Mouse (Mus musculus) bone marrow macrophage, adult 2 months (primary cell): Measurements from ENCODE around the gene Defb26.

ENCODE experiments used
- CTCF ChIP-seq: IDR thresholded peaks from 2 replicates; pipeline ENCODE4 v1.5.1; 2012; ENCODE audit warnings: low read depth, mild to moderate bottlenecking, low read length, moderate library complexity
- POLR2A ChIP-seq: IDR thresholded peaks from 2 replicates; pipeline ENCODE4 v1.6.1; 2012; ENCODE audit warnings: mild to moderate bottlenecking, low read depth, low read length, borderline replicate concordance

- TF ChIP-seq CTCF (no peak), POLR2A (no peak)
Observed at GRCm38 (mm10) chr2:152503950-152504349, 7.5 kb downstream of the Defb26 start.
